Mouse (Mus musculus) stomach, adult 2 months (tissue): ENCODE results near the gene Chsy1. TPM values are rescaled to one million over a fixed set of nuclear protein-coding genes. Genes with fewer than 3 reads are reported as not detected.

ENCODE experiments used
- polyA plus RNA-seq: library from polyadenylated mRNA; depleted of rRNA; stranded (reverse); fragments of >200 nt; gene quantifications from 2 replicates; pipeline ENCODE4 v1.2.3, GENCODE M21; 2012; rRNA removed

Chsy1 gene
- 0.66 and 1.1 TPM in 2 replicates for polyA plus RNA-seq

DNA sequence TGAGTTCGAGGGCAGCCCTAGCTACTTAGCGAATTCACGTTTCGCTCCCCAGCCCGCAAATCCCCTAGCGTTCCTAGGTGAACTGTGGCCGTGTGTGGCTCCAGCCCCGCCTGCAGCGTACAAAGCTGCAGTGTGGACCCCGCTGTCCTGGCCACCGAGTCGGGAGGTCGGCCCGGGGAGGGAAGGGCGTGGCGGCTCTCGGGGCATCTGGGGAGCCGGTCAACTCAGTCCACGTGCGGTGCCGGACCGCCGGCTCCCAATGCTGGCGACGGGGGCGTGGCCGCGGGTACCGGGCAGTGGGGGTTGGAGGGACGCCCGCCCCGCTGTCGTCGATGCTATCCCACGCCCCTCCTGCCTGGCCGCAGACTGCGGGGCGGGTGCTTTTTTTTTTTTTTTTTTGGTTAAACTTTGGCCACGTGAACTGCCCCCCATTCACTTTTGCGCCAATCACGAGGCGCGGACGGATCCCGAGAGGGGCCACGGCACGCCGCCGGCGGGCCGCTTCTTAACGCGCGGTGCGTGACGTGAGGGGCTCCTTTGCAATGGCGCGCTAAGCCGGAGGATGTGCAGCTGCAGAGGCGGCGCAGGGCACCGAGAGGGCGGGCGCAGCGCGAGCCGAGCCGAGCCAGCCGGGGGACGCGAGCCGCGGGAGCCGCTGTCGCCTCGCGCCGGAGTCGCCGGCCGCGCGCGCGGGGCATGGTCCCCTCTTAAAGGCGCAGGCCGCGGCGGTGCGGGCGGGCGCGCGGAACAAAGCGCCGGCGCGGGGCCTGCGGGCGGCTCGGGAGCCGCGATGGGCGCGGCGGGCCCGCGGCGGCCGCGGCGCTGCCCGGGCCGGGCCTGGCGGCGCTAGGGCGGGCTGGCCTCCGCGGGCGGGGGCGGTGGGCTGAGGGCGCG, at the start of gene Chsy1:
TSS of gene Chsy1 (plus strand) at position 555 of the 894 bp plus-strand sequence.

DNA sequence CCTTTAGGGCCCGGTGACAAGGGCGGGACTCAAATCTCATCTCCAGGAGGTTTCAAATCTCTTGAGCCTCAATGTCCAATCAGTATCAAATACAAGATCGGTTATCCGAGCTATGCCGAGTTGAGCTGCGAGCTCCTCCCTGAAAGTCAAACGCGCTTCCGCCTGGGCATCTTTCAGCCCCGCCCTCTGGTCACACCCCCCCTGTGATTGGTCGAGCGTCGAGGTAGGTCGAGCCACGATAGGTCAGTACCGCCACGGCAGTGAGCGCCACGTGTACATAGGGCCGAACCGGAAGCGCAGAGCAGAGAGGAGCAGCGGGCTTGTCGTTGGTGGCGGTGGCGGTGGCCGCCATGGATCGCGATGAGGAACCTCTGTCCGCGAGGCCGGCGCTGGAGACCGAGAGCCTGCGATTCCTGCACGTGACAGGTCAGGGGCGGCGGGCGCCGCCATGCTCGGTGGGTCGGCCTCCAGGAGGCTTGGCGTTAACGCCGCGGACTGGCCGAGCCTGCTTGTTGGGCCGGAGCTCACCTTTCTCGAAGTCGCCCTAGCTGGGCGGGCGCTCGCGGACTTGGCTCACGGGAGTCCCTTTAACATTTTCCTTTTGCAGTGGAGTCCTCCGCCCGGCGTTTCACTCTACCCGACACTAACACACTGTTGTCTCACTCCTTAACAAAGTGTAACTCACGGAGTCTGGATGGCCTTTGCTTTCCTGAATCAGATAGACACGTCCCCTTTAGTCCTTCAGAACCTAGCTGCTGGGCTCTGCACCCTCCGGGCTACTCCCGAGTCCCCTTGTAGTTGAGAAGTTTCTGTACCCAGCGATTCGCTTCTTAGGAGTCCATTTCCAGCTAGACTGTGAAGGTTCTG, 29.7 kb upstream of the Chsy1 start, which contains the start of gene Selenos:
TSS of gene Selenos (plus strand) at position 286 of the 867 bp plus-strand sequence.

Other genes with a start within 250 kb of the Chsy1 start
- gene Pcsk6, start 247.8 kb upstream of the Chsy1 start, polyA plus RNA-seq = 15.9 and 16.5 TPM in 2 replicates
- not detected in 2 replicates for gene Gm45213, start 65.9 kb upstream of the Chsy1 start, polyA plus RNA-seq
- gene Snrpa1, start 50.5 kb upstream of the Chsy1 start, polyA plus RNA-seq = 0.68 and 2.0 TPM in 2 replicates
- 83.2 and 115 TPM in 2 replicates for gene Selenos, start 29.9 kb upstream of the Chsy1 start, polyA plus RNA-seq